Mouse (Mus musculus) adrenal gland, postnatal 10 days (tissue): ENCODE data around the gene Efcab11. TPM values are rescaled to one million over a fixed set of nuclear protein-coding genes. Genes with fewer than 3 reads are reported as not detected.
"Not testable (repeated sequence)": the region's sequence is repeated elsewhere in the genome, so short reads cannot be mapped to it uniquely, and the experiment has no call there.

Source experiments
- DNase-seq: peaks from one replicate; pipeline ENCODE4 v3.0.0; 2021; ENCODE audit warnings: mixed read lengths
- total RNA-seq, 2 experiments: library from RNA; stranded (reverse); gene quantifications; 2 replicates each; pipeline ENCODE4 v1.2.3; 2021

The Efcab11 gene
- total RNA-seq, 2 experiments from 2014 or later: 1.4 to 2.1 TPM

DNA sequence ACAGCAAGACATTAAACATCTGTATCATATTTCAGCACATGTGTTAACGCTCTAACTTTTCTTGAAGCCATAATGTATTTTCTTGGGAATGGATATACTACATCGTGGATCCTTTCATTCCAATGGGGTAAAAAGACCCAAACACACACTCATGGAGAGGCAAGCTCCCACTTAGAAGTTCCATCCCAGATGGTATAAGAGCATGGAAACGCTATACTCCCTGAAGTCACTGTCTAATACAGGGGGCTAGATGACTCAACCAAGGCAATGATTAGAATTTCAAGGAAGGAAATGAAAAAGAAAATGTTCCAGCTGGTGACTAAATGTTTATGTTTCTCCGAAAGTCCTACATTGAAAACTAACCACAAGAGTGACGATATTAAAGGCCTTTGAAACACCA, 76.3 kb downstream of the Efcab11 start:
- DNase-seq: no peak

DNA sequence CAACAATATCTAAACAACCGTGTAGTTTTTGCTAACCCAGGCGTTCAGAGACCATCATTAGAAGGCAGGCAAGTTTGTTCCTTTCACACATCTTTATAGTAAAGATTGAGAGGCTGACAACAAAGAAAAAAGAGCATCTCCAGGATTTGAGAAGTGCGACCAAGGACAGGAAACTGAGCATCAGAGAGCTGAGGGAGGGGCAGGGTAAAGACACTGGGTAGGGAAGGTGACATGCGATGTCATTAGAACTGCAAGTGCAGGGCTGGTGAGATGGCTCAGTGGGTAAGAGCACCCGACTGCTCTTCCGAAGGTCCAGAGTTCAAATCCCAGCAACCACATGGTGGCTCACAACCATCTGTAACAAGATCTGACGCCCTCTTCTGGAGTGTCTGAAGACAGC, 77.5 kb downstream of the Efcab11 start:
- DNase-seq: not testable (repeated sequence)

DNA sequence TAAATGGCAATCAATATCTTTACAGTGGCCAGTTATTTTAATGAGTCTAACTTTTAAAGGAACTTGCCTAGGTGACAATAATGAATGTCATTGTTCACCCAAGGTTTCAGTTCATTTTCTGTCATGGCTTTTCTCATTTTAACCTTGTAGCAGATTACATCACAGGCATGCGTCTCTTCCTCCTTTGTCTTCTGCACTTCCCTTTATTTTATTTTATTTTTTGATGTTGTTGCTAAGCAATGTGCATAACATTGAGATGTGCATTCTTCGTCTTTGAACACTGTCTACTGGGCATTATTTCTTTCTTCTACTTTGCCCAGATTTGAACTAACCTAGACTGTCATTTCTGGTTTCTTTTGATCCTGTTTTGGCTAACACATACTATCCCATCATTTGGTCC, 88.3 kb downstream of the Efcab11 start:
- no peak for DNase-seq

DNA sequence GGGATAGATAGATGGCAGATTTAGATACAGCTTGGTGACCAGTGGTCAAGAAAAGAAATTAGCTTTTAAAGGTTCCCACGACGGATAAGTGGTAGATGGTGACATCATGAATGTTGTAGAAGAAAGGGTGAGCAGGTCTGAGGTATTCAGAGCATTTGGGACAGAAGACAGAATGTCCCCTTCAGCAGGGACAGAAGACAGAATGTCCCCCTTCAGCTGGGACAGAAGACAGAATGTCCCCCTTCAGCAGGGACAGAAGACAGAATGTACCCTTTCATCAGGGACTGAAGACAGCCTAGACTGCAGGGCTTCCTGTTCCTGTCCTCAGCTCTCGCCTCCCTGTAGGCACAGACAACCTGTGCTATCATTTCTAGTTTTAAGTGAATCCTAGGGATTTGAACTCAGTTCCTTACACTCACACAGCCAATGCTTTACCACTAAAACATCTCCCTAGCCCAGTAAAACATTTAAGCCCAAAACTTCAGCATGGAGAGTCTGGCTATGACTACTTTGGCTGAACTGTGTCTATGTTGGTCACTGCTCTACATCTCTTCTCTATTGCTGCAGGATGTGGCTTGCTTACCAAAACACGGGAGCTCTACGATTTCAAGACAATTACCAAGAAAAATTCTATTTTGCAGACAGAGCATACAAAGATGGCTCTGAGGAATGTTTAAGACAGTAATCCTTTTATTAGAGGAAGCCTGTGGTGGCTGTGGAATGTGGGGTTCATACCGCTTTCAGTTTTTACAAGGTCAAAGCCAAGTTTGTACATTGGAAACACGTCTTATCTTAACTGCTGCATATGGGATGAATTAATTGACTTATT, 89.2 kb downstream of the Efcab11 start:
- DNase-seq: no peak

DNA sequence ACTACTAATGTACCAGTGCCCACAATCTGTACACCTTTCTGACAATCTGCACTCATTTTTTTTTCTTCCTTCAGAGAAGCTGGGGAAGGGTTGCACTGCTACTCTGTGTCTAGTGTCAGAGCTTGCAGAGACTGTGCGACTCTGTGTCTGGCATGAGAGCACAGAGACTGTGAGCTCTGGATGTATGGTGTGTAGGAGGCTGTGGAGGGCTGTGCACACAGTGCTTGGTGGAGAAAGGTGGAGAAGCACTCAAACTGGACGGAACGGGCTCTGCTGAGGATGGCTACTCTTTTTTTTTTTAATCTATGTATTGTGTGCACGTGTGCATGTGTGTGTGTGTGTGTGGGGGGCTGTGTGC, 90.1 kb downstream of the Efcab11 start:
- DNase-seq: no peak

DNA sequence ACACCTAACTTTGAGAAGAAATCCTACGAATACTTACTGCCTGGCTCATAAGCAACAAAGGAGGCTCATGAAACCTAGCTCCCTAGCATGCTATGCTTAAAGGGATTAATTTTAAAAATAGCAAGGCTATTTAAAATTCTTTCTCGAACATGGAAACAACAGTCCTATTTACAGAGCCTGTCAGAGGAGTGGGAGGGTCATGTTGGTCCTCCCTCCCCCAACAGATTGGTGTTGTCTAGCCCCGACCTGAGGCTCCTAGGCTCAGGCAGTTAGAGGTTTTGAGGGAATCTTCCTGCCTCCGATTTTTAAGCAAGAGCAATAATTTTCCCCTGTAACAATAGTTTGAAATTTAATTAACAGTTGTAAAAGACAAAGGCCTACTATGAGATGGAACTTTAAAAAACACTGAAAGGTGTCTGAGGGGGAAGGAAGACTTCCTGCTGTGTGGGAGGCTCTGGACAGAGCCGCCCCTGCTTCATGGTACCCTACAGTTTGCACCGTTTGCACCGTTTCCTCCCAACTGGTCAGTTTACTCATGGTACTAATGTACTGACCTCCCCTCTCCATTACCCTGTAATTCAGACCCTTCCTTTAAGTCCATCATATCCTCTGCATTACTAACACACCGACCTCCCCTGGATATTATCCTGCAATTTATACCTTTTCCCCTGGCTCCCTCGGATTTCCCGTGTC, 90.6 kb downstream of the Efcab11 start:
- DNase-seq: no peak

DNA sequence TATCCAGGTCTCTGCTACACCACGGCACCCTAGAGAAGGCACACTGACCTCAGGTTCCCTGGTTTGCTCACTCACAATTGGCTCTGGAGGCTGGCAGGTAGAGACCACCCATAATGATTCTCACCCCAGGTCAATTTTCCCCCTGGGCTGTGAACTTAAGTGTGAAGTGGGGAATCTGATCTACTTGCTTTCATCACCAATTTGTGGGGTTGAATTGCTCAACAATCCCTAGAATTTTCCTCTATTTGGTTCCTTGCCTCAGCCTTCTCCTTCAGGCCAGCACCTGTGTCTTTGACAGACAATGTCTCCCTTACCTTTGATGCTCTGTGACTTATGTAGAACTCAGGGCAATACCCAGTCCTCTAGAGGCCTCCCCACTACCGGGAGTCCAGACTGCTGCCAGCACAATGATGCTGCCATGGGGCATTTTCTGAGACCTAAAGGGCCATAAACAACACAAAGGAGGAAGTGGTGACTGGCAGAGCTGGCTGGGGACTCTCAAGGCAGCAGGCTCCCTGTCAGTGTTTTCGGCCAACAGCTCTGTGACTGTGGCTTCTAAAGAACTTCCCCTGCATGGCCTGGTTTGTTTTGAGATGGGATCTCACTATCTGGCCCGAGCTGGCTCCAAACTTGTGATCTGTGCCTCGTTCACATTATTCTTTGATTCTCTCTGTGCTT, 94.8 kb downstream of the Efcab11 start:
- DNase-seq: no peak

DNA sequence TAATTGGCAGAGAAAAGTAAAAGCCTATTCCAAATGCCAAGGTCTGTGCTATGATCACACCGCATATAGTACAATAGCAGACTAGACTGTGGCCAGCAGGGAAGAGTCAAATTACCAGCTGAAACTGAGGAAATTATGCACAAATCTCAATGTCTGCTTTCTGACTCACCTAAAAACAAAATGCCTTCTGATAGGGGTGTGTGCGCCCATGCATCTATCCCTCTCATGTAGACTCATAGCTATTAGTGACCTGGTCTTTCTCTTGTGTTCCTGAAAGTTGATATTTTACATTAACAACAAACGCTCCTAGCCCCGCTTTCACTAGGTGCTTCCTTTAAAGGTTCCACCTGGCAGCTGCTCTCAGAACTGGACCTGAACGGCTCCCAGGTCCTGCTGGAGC, 102.5 kb downstream of the Efcab11 start:
- DNase-seq: no peak

DNA sequence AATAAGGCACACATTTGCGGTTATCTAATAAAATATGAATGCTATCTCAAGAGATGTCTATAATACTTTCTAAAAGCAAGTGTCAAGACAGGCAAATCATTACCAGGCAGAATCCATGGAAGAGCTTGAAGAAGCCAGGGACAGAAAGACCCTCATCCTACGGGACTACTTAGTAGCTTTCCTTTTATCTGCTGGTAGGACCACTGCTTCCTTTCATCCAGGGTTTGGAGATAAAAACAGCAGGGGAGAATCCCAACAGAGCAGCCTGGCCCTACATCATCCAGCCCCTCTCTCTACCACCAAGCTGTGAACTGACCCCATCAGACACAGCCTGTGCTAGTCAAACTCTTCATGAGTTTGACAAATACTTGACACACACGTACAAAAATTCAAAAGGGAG, 103.8 kb downstream of the Efcab11 start:
- no peak for DNase-seq

DNA sequence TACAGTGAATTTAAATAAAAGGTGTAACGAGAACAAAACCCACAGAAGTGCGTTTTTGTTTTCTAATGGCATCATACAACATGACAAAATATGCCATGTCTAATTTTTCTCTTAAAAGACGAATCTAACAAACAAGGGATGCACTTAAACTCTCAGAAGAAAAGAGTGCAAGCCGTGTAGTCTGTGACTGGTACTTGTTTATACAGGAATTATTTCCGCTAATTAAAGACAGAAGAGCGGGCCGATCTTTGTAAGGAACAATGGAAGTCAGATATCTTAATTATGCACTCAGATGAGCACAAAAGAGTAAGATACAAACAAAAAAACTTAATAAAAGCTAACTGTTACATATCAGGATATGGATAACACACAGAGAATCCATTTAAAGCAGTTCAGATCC, 104.3 kb downstream of the Efcab11 start:
- DNase-seq: no peak

DNA sequence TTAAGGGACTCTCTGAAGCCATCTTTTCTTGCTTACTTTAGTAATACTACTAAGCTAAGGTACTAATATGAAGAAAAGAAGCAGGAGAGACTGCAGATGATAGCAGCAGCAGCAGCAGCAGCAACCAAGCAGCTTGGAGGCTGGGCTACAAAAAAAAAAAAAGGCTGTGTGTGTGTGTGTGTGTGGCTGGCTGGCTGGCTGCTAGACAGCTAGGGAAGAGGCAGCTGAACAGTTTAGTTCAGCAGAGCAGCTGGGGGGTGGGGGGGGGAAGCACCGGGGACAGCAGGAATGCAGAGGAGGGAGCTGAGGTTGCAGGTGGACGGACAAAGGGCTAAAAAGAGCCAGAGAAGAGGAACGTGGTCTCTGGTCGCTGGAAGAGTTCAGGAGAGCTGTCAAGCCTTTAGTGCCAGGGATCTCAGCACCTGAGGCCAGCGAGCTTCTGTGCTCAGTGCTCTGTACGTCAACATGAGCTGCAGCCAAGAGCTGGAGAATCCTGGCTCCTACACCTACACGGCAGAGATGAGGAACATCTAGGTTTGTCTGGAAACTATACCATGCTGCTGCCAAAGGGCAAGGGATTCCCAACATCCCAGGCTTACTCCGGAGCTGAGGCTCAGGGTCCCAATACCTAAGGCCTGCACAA, 107.6 kb downstream of the Efcab11 start:
- no peak for DNase-seq

DNA sequence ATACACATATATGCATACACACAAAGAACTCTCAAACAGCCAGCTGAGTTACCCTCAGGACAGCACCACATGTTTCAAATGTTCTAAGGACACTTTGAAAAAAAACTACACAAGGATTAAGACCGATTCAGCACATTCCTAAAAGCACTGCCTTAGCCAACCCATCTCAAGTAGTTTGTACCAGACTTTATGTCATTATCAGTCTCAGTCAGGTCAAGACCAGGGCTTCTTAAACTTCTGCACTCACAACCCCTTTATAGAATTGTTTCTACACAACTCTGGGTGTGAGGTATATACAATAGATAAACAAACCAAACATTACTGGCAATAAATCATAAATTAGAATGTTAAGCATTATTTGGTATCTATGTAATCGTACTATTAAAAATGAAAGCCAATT, 109.4 kb downstream of the Efcab11 start:
- DNase-seq: no peak

DNA sequence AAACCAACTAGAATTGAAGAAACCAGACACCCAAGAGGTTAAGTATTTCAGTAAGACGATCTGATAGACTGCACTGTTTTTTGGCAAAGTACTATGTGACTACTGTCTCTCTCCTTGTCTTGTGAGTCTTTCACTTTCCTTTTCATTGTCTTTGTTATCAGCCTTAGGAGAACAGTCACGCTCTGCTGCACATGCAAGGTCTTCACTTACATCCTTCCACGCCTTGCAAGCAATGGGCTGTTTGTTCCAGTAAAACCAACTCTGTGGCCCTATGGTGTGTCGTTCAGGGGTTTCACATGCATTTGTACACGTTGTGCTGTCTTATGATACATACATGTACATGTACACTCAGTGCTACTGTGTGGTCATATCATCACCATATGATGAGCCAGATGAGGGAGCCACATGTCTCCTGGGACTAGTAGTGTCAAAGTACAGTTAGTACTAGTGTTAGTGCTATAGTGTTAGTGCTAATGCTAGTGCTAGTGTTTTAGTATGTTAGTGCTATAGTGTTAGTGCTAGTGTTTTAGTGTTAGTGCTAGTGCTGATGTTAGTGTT, 110.5 kb downstream of the Efcab11 start:
- DNase-seq: no peak

DNA sequence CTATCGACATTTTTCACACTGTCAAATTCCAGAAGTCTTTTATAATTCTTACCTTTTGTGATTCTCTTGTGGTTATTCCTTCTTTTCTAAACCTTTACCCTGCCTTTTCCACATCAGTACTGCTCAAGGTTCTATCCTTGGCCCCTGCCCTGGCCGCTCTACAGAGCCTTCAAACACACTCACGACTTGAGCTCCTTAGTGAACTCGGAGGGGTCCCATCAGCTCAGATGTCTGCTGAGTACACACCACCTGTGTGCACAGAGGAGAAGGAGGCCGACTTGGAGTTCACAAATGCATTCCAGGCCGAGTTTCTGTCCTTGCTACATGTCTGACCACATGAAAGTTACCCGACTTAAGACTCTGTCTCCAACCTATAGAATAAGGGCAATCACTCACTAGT, 113.2 kb downstream of the Efcab11 start:
- DNase-seq: no peak

DNA sequence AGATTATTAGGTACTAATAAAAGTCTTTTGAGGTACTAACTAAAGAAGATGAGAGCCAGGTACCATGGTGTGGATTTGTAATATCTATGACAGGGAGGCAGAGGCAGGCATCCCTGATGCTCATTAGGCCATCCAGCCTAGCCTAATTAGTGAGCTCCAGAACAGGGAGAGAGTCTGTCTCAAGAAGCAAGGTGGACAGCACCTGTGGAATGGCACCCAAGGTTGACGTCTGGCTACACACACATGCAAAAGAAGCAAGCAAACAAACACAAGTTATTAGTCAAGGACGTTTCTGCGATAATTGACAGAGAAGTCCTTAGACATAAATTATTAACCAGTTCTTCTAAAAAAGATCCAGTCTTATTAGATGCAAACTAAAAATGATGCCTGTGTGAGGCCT, 114.6 kb downstream of the Efcab11 start:
- no peak for DNase-seq

DNA sequence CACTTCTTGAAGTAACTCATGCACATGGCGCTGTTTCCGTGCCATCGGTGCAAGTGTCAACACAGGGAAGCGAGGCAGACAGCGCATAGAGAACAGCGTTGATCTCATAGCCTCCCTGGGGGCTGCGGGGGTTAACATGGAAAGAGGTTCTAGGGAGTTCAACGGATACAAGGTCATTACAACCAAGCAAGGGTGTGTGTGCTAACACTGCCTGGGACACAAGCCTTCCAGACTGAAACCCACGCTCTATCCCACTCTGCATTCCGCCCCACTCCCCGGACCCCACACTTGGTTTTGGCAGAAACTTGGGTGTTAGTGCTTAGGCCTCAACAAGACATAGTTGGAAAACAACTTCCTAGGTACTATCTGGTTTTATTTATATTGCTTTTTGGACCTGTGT, 116.5 kb downstream of the Efcab11 start:
- no peak for DNase-seq

DNA sequence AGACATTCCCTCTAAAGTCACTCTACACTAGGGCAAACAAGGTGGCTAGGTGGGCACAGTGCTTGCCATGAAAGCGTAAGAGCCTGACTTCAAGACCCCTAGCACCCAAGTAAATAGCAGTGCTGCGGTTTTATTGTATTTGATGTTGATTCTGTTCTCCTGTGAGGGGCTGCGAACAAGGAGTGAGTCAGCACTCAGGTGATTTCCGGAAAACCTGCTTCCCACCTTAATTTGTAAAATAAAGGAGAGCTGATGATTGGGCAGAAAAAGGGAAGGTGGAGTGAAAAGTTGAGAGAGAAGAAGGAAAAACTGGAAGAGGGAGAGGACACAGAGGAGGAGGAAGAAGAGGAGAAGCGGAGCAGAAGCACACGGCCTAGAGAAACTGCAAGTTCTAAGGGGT, 118.3 kb downstream of the Efcab11 start:
- DNase-seq: no peak

DNA sequence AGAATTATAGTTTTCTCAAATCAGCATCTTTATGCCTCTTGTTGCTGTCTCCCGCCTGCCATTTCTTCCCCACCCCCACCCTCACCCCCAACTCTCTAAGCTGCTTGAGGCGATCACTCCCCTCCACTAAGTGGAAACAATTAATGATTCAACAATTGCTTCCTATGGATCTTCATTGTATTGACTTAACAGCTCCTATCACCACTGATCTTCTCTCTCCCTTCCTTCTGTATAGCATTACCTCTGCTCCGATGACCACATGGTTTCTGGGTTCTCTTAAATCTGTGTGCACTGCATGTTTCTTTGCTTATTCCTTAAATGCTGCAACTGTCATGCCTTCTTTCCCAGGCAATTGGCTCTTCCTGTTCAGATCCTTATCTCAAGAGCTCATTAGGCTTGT, 120.2 kb downstream of the Efcab11 start:
- DNase-seq: no peak

DNA sequence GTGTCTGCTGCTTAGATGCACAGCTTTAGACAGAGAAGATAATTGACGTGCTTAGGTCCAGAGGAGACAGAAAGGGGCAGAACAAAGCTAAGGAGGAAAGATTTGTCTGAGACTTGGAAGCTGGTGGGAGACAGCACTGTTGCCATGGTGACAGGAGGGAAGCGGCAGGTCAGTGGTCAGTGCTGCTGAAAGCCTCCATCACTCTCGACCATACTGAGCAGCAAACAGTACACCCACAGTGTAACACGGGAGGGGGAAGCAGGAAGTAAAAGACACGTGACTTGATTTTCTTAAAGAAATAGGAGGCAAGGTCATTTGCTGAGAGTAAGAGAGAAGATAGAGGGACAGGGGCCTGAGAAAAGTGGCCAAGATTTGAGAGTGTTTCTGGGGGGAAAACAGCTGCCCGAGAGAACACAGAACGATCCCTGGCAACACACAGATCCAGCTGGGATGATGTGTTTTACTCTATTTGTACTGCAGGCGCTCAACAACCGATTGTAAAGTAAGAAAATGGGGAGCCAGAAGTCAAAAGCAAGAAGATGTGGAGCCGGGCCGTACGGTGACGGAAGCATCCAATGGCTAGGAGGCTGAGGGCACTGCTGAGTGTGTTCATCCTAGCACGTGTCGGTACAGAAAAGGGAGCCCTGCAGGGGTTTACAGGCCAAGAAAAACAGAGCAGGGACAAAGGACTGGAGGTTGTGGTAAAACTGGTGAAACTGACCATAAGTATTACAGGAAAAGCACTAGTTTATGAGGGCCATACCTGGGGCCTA, 126.3 kb downstream of the Efcab11 start:
- DNase-seq: no peak

DNA sequence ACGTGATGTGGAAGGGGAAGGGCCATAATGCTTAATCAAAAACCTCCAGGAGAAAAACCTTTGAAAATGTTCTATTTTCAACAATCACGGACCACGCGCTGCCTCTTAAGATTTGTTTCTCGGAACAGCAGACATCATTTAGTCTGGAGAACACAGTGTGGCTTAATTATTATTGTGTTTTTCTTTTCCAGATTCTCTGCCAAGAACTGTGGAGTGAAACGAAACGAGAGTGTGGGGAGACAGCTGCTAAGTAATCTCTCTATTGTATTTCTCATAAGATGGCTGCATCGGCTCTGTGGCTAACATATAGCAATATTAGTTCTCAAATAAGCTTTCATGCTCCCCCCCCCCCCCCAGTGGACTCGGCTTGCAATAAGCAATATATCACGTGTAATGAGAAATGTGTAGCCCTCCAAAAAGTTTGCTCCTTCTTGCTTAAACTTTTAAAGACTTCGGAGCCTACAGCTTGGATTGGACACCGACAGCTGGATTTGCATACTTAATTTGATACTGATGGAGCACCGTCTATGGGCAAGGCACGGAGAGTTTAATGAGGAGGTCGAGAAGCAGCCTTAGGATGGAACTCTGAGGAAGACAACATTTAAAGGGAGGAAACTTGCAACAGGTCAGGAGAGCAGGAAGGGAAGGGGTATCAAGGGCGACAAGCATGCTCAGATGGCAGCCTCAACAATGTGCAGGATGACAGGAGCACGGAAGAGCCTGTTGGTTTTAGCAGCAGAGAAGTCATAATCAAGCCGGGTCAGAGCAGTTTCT, 127.1 kb downstream of the Efcab11 start:
- DNase-seq: no peak

DNA sequence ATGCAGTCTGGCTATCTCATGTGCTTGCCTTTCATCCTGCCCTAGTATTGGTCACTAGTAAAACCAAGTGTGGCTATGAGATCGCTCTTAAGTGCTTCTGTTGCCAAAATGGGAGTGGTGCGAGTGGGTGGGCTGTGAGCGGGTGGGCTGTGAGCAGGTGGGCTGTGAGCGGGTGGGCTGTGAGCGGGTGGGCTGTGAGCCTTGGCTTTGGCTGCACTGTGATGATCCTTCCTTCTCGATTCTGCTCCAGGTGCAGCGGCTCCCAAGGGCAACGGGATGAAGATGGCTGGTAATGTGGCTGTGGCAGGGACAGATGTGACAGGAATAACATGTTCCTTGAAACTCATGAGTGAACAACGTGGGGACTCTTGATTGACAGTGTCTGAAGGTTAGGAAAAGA, 128.0 kb downstream of the Efcab11 start:
- no peak for DNase-seq
